Mouse (Mus musculus): ENCODE results near the gene Otoa. TPM values are rescaled to one million over a fixed set of nuclear protein-coding genes. Genes with fewer than 3 reads are reported as not detected.

Otoa gene
- total and polyA plus RNA-seq, 2 experiments: 0.02 to 0.09 TPM

DNA sequence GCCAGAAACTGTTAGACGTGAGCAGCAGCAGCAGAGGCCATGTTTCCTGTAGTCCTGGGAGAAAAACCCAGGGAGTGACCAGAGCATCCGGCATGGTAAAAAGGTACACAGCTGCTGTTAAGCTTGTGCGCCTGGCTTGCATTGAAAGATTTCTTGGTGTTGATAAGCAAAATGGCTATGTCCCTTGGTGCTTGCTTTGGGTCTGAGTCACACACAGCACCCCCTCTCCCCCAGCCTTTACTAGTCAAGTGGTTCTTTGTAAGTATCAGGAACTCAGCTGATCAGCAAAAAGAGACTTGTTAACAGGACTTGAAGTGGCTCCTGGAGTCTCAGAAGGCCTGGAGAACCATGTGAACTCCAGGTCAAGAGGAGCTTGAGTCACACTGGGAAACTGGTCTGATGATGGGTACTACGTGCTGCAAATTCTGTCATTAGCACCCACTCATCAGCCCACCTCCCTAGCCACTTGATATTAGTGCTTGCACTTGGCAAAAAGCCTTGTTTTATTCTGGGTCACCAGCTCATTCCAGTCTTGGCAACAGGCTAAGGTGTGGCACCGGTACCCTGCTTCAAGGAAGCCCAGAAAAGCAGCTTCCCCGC, 6.5 kb upstream of the Otoa start:
- peak; percentile 8 for DNase-seq (ENCODE audit: extremely low read depth, low read depth, low spot score)
- TF ChIP-seq CTCF (IDR thresholded peaks at IDR 0.05; ENCODE audit: low read depth, low read length) (no peak), POLR2A (IDR thresholded peaks at IDR 0.05; ENCODE audit: extremely low read depth, insufficient read depth, low read length) (no peak)
- no peaks in the 10 kb centered on the region for H3K79me2 ChIP-seq (ENCODE audit: control insufficient read depth, insufficient read depth, low read length)
- H3K36me3 ChIP-seq (ENCODE audit: control insufficient read depth, insufficient read depth, low read length): peaks cover 8% of the 10 kb centered on the region; the same call in 1 of the 2 replicates
- peak overlapping the region; percentile 61 for H3K27ac ChIP-seq (replicated peaks; ENCODE audit: insufficient read depth, low read depth, low read length)
- H3K27me3 ChIP-seq (ENCODE audit: control insufficient read depth, insufficient read depth, low read length): no peaks in the 10 kb centered on the region
- whole genome bisulfite sequencing: 83% methylated on average over 6 of the region's 6 CpGs
- H3K4me1 ChIP-seq (ENCODE audit: control insufficient read depth, insufficient read depth, low read length): no peaks in the 10 kb centered on the region
- H3K9ac ChIP-seq (ENCODE audit: low read depth, low read length): no peak overlapping the region
- no peak overlapping the region for H3K4me3 ChIP-seq (ENCODE audit: insufficient read depth, low read depth, low read length)

DNA sequence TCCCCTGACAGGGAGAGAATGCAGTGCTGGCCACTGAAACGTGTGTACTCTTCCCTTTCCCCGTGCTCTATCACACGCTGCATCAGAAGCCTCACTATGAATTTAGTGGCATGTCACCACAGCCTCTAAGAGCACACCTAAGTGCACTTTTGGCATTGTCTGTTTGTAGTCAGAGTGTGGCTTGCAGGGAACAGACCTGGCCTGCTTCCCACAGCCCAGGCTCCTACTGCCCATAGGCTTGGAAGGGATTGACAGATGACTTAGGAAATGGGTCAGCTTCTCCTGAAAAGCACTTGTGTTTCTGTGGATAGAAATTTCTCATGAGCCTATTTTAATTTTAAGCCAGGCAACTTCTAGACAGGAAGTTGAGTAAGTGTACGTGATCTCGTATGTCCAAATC, 6.0 kb upstream of the Otoa start:
- H3K79me2 ChIP-seq (ENCODE audit: control insufficient read depth, insufficient read depth, low read length): no peaks in the 10 kb centered on the region
- H3K27me3 ChIP-seq (ENCODE audit: control insufficient read depth, insufficient read depth, low read length): no peaks in the 10 kb centered on the region
- H3K9ac ChIP-seq (ENCODE audit: low read depth, low read length): no peak overlapping the region
- peak overlapping the region; percentile 61 for H3K27ac ChIP-seq (replicated peaks; ENCODE audit: insufficient read depth, low read depth, low read length)
- H3K4me3 ChIP-seq (ENCODE audit: insufficient read depth, low read depth, low read length): no peak overlapping the region
- no peak for DNase-seq (ENCODE audit: extremely low read depth, low read depth, low spot score)
- H3K36me3 ChIP-seq (ENCODE audit: control insufficient read depth, insufficient read depth, low read length): peaks cover 8% of the 10 kb centered on the region; the same call in 1 of the 2 replicates
- no peak for TF ChIP-seq POLR2A (IDR thresholded peaks at IDR 0.05; ENCODE audit: extremely low read depth, insufficient read depth, low read length)
- TF ChIP-seq CTCF (IDR thresholded peaks at IDR 0.05; ENCODE audit: low read depth, low read length): no peak
- WGBS: 87% methylated on average over 5 of the region's 5 CpGs
- H3K4me1 ChIP-seq (ENCODE audit: control insufficient read depth, insufficient read depth, low read length): no peaks in the 10 kb centered on the region

DNA sequence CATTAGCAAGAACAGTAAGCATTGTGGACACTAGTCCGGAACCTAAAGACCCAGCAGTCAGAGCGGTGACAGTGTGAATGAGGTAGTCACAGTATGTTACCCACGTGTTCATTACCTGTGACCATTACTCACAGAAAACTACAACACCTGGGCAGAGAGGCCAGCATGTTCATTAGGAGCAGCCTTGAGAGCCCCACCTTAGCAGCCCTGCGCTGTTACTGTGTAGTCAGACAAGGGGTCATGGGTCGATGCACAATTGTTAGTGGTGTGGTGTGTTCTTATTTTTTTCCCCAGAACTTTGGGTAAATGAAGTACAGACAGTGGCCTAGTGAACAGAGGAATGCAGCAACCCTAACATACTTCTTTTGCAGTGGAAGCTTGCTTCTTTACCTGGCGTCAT, 4.1 kb upstream of the Otoa start:
- TF ChIP-seq POLR2A (IDR thresholded peaks at IDR 0.05; ENCODE audit: extremely low read depth, insufficient read depth, low read length): no peak
- no peak for TF ChIP-seq CTCF (IDR thresholded peaks at IDR 0.05; ENCODE audit: low read depth, low read length)
- 98% methylated on average over 6 of the region's 6 CpGs for WGBS
- Histone ChIP-seq H3K36me3 (ENCODE audit: control insufficient read depth, insufficient read depth, low read length) (peaks cover 6% of the 10 kb centered on the region; the same call in 1 of the 2 replicates), H3K4me3 (ENCODE audit: insufficient read depth, low read depth, low read length) (no peak overlapping the region), H3K27ac (replicated peaks; ENCODE audit: insufficient read depth, low read depth, low read length) (no peak overlapping the region), H3K79me2 (ENCODE audit: control insufficient read depth, insufficient read depth, low read length) (no peaks in the 10 kb centered on the region), H3K27me3 (ENCODE audit: control insufficient read depth, insufficient read depth, low read length) (no peaks in the 10 kb centered on the region), H3K4me1 (ENCODE audit: control insufficient read depth, insufficient read depth, low read length) (no peaks in the 10 kb centered on the region), H3K9ac (ENCODE audit: low read depth, low read length) (no peak overlapping the region)
- DNase-seq (ENCODE audit: extremely low read depth, low read depth, low spot score): no peak

DNA sequence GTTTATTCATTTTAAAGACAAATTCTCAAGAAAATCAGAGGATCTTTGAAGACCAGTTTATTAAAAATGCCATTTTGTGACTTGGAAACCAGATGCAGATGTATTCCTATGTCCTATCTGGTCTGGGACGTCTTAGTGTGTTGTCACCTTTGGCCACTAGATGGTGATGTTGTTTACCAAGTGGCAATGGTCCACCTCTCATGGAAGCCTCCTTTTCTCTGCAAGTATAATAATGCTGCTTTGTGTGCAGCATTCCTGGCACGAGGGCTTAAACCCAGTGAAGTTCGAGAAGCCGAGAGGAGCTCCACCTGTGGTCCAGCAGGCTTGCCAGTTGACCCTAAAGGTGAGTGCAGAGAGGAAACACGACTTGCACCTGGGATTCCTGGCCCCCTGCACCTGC, 3.6 kb upstream of the Otoa start:
- peak; percentile 39 for DNase-seq (ENCODE audit: extremely low read depth, low read depth, low spot score)
- H3K36me3 ChIP-seq (ENCODE audit: control insufficient read depth, insufficient read depth, low read length): peaks cover 6% of the 10 kb centered on the region; the same call in 1 of the 2 replicates
- no peak overlapping the region for H3K4me3 ChIP-seq (ENCODE audit: insufficient read depth, low read depth, low read length)
- no peaks in the 10 kb centered on the region for H3K79me2 ChIP-seq (ENCODE audit: control insufficient read depth, insufficient read depth, low read length)
- no peaks in the 10 kb centered on the region for H3K27me3 ChIP-seq (ENCODE audit: control insufficient read depth, insufficient read depth, low read length)
- no peaks in the 10 kb centered on the region for H3K4me1 ChIP-seq (ENCODE audit: control insufficient read depth, insufficient read depth, low read length)
- H3K27ac ChIP-seq (replicated peaks; ENCODE audit: insufficient read depth, low read depth, low read length): no peak overlapping the region
- 45% methylated on average over 5 of the region's 5 CpGs for WGBS
- TF ChIP-seq POLR2A (IDR thresholded peaks at IDR 0.05; ENCODE audit: extremely low read depth, insufficient read depth, low read length): no peak
- peak; percentile 22 for TF ChIP-seq CTCF (IDR thresholded peaks at IDR 0.05; ENCODE audit: low read depth, low read length)
- H3K9ac ChIP-seq (ENCODE audit: low read depth, low read length): no peak overlapping the region

DNA sequence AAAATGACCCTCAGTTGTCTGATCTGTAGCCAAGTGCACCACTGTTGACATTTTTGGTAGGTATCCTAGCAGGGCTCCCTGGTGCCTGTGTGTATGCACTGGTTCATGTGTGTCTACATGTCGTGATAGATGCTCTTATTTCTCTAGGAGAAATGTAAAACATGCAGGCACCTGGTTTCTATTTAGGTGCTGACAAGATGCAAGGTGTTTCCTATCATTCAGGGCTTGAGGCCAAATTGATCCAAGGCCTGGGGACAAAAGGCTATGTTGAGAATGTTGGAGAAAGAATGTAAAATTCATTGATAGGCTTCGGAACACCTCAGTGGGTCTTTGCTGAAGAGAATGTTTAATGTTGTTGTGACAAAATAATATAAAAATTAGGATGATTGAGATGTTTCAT, 366 bp downstream of the Otoa start:
- Histone ChIP-seq H3K4me1 (ENCODE audit: control insufficient read depth, insufficient read depth, low read length) (no peaks in the 10 kb centered on the region), H3K4me3 (ENCODE audit: insufficient read depth, low read depth, low read length) (no peak overlapping the region), H3K27me3 (ENCODE audit: control insufficient read depth, insufficient read depth, low read length) (no peaks in the 10 kb centered on the region), H3K9ac (ENCODE audit: low read depth, low read length) (no peak overlapping the region), H3K27ac (replicated peaks; ENCODE audit: insufficient read depth, low read depth, low read length) (no peak overlapping the region), H3K36me3 (ENCODE audit: control insufficient read depth, insufficient read depth, low read length) (peaks cover 3% of the 10 kb centered on the region; the same call in 1 of the 2 replicates), H3K79me2 (ENCODE audit: control insufficient read depth, insufficient read depth, low read length) (no peaks in the 10 kb centered on the region)
- WGBS: 90% methylated on average over 2 of the region's 2 CpGs
- TF ChIP-seq POLR2A (IDR thresholded peaks at IDR 0.05; ENCODE audit: extremely low read depth, insufficient read depth, low read length): no peak
- no peak for TF ChIP-seq CTCF (IDR thresholded peaks at IDR 0.05; ENCODE audit: low read depth, low read length)
- DNase-seq (ENCODE audit: extremely low read depth, low read depth, low spot score): no peak

DNA sequence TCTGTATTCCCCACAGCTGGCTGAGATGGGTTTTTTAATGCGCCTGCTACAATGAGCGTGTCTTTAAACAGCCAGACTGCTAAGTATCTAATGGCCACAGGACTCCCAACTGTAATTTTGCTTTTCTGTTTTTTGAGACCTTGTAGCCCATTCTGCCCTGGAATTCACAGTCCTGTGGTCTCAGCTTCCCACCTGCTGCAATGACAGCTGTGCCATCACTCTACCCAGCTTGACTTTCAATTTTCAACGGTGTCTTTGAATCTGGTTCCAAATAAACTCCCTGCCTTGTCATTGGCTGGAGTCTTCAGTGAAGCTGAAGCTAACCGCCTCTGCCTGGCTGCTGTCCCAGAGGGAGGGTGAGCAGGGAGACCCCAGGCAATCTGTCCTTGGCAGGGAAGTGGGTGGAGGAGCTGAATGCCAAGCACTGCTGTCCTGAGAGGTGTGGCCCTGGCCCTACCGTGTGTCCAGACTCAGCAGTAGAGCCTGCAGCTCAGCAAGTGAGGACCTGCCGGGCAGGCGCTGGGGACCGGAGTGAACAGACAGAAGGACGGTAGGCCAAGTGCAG, 1.6 kb downstream of the Otoa start:
- H3K9ac ChIP-seq (ENCODE audit: low read depth, low read length): no peak overlapping the region
- no peak overlapping the region for H3K27ac ChIP-seq (replicated peaks; ENCODE audit: insufficient read depth, low read depth, low read length)
- H3K36me3 ChIP-seq (ENCODE audit: control insufficient read depth, insufficient read depth, low read length): no peaks in the 10 kb centered on the region
- H3K79me2 ChIP-seq (ENCODE audit: control insufficient read depth, insufficient read depth, low read length): no peaks in the 10 kb centered on the region
- no peak overlapping the region for H3K4me3 ChIP-seq (ENCODE audit: insufficient read depth, low read depth, low read length)
- no peak for DNase-seq (ENCODE audit: extremely low read depth, low read depth, low spot score)
- no peaks in the 10 kb centered on the region for H3K27me3 ChIP-seq (ENCODE audit: control insufficient read depth, insufficient read depth, low read length)
- no peak for TF ChIP-seq CTCF (IDR thresholded peaks at IDR 0.05; ENCODE audit: low read depth, low read length)
- no peak for TF ChIP-seq POLR2A (IDR thresholded peaks at IDR 0.05; ENCODE audit: extremely low read depth, insufficient read depth, low read length)
- H3K4me1 ChIP-seq (ENCODE audit: control insufficient read depth, insufficient read depth, low read length): no peaks in the 10 kb centered on the region
- WGBS: 82% methylated on average over 9 of the region's 9 CpGs

Measured in liver, adult 2 months (tissue).